Mouse (Mus musculus) ES-E14 (cell line): ENCODE measurements around the gene Rit1. TPM values are rescaled to one million over a fixed set of nuclear protein-coding genes. Genes with fewer than 3 reads are reported as not detected.
A peak's percentile ranks its signal among the peaks of the same experiment; 100 is the strongest.

Experiments used
- DNase-seq: peaks from one replicate; pipeline ENCODE4 v3.0.0-alpha.2; 2013; ENCODE audit warnings: low read depth, low spot score
- H3K27ac ChIP-seq: 2 replicates; pipeline ENCODE4 v1.5.1; 2012; ENCODE audit warnings: low read depth, mild to moderate bottlenecking, low read length, moderate library complexity, mixed read lengths; ENCODE audit not compliant: poor library complexity, insufficient read depth, severe bottlenecking
- H3K36me3 ChIP-seq: 2 replicates; pipeline ENCODE4 v1.6.1; 2012; ENCODE audit warnings: mild to moderate bottlenecking, low read length, moderate library complexity, mixed read lengths; ENCODE audit not compliant: control insufficient read depth, poor library complexity, insufficient read depth, severe bottlenecking
- H3K4me1 ChIP-seq, 2 experiments: fragments of 150-350 bp in 1 of 2; sonication (generic) in 1 of 2; 2 replicates each; pipeline ENCODE4 v1.6.1; 2012; ENCODE audit warnings: low read length in 2 of 2, mild to moderate bottlenecking in 1 of 2, mixed read lengths in 1 of 2; ENCODE audit not compliant: control insufficient read depth in 2 of 2, insufficient read depth in 2 of 2, poor library complexity in 1 of 2
- H3K4me3 ChIP-seq, 2 experiments: fragments of 150-350 bp in 1 of 2; sonication (generic) in 1 of 2; 2 replicates each; pipeline ENCODE4 v1.5.1; 2012; ENCODE audit warnings: low read length in 2 of 2, low read depth in 1 of 2, mild to moderate bottlenecking in 1 of 2, mixed read lengths in 1 of 2; ENCODE audit not compliant: insufficient read depth in 1 of 2, poor library complexity in 1 of 2, severe bottlenecking in 1 of 2
- H3K9ac ChIP-seq: 2 replicates; pipeline ENCODE4 v1.6.1; 2012; ENCODE audit warnings: low read depth, mild to moderate bottlenecking, low read length, mixed read lengths; ENCODE audit not compliant: poor library complexity, insufficient read depth, severe bottlenecking
- H3K9me3 ChIP-seq: fragments of 150-350 bp; sonication (generic); 2 replicates; pipeline ENCODE4 v1.6.1; 2012; ENCODE audit warnings: low read depth, mild to moderate bottlenecking, low read length; ENCODE audit not compliant: control insufficient read depth, insufficient read depth
- CHD2 ChIP-seq: IDR thresholded peaks from 2 replicates; pipeline ENCODE4 v1.6.1; 2014; ENCODE audit warnings: mild to moderate bottlenecking, low read depth, low read length, inconsistent platforms
- HCFC1 ChIP-seq: IDR thresholded peaks from 2 replicates; pipeline ENCODE4 v1.6.1; 2012; ENCODE audit warnings: low read length, inconsistent platforms, borderline replicate concordance; ENCODE audit not compliant: insufficient read depth
- MAFK ChIP-seq: IDR thresholded peaks from 2 replicates; pipeline ENCODE4 v1.6.1; 2014; ENCODE audit warnings: mild to moderate bottlenecking, low read depth, low read length, inconsistent platforms; ENCODE audit not compliant: insufficient read depth
- ZC3H11A ChIP-seq: IDR thresholded peaks from 2 replicates; pipeline ENCODE4 v1.6.1; 2012; ENCODE audit warnings: low read depth, mild to moderate bottlenecking, inconsistent platforms, low read length, borderline replicate concordance
- ZNF384 ChIP-seq: IDR thresholded peaks from 2 replicates; pipeline ENCODE4 v1.6.1; 2012; ENCODE audit warnings: low read depth, low read length, inconsistent platforms
- in situ Hi-C, 2 experiments: fragments of 600-800 bp; cut with MboI; formaldehyde crosslinking; loops; one replicate each; pipeline ENCODE4 v1.15.1; 2025; ENCODE audit warnings: low sequenced_read_pairs in 2 of 2, inconsistent platforms in 1 of 2; ENCODE audit not compliant: unreplicated experiment in 2 of 2
- total RNA-seq: library from RNA; depleted of rRNA; stranded (reverse); fragments of 300-350 nt; gene quantifications from 2 replicates; pipeline ENCODE4 v1.2.3, GENCODE M21; 2012

Gene Rit1
- total RNA-seq, 1 experiment = 18.3 TPM

GRCm38 (mm10) chr3:88719098-88719497 is 2.5 kb downstream of the Rit1 start:
- in situ Hi-C loops = loop anchor here in 1 of 2 experiments (25.0 kb wide), 1 partner anchor 407 kb away; no protein-coding TSS in a partner anchor
- Histone ChIP-seq H3K9ac (no peak overlapping the region), H3K4me1 (peaks cover 3 to 6% of the 10 kb centered on the region in 2 experiments; a peak in 2 of 4 replicates), H3K27ac (no peak overlapping the region), H3K36me3 (no peaks in the 10 kb centered on the region; the same call in 1 of the 2 replicates), H3K4me3 (peak overlapping the region in 1 of 2 experiments; percentile 20; a peak in 1 of 4 replicates), H3K9me3 (no peaks in the 10 kb centered on the region)
- TF ChIP-seq MAFK (no peak), HCFC1 (no peak), CHD2 (no peak), ZNF384 (no peak), ZC3H11A (no peak)
- DNase-seq = no peak

GRCm38 (mm10) chr3:88736556-88736955 is 19.9 kb downstream of the Rit1 start:
- Histone ChIP-seq H3K9me3 (peaks cover 2% of the 10 kb centered on the region; the same call in 1 of the 2 replicates), H3K36me3 (no peaks in the 10 kb centered on the region), H3K9ac (no peak overlapping the region), H3K27ac (no peak overlapping the region), H3K4me3 (no peak overlapping the region), H3K4me1 (no peaks in the 10 kb centered on the region)
- TF ChIP-seq CHD2 = no peak
- no peak for TF ChIP-seq ZNF384
- TF ChIP-seq ZC3H11A = no peak
- TF ChIP-seq HCFC1 = no peak
- no peak for TF ChIP-seq MAFK
- in situ Hi-C loops = no loop called here
- no peak for DNase-seq

- Histone ChIP-seq H3K36me3 (no peaks in the 10 kb centered on the region), H3K9me3 (peaks cover 2% of the 10 kb centered on the region; the same call in 1 of the 2 replicates), H3K9ac (no peak overlapping the region), H3K27ac (no peak overlapping the region), H3K4me1 (no peaks in the 10 kb centered on the region), H3K4me3 (no peak overlapping the region)
- DNase-seq = peak; percentile 67
- in situ Hi-C loops = no loop called here
- TF ChIP-seq ZNF384 (no peak), MAFK (no peak), CHD2 (no peak), HCFC1 (0 out of 2 replicates have a peak, but pooled peaks have one; percentile 29), ZC3H11A (peak; percentile 49; the same call in 1 of the 2 replicates)
These were observed 22.0 kb downstream of the Rit1 start for GRCm38 (mm10) chr3:88738641-88739040.

- no peak for DNase-seq
- no peaks in the 10 kb centered on the region for H3K36me3 ChIP-seq
- in situ Hi-C loops = no loop called here
- no peak overlapping the region for H3K4me3 ChIP-seq
- no peaks in the 10 kb centered on the region for H3K4me1 ChIP-seq
- H3K9me3 ChIP-seq = no peaks in the 10 kb centered on the region
- no peak for TF ChIP-seq MAFK
- TF ChIP-seq ZNF384 = no peak
- TF ChIP-seq CHD2 = no peak
- TF ChIP-seq HCFC1 = no peak
- TF ChIP-seq ZC3H11A = no peak
- no peak overlapping the region for H3K9ac ChIP-seq
- H3K27ac ChIP-seq = no peak overlapping the region
These were observed 23.5 kb downstream of the Rit1 start for GRCm38 (mm10) chr3:88740147-88740546.
